Mouse (Mus musculus): ENCODE results near the gene Zkscan17.

- no peak for TF ChIP-seq CTCF (IDR thresholded peaks at IDR 0.05; ENCODE audit: borderline replicate concordance, insufficient read depth, low read depth, low read length)
- no peak for TF ChIP-seq POLR2A (IDR thresholded peaks at IDR 0.05; ENCODE audit: borderline replicate concordance, insufficient read depth, low read length)
Observed at GRCm38 (mm10) chr11:59524150-59524549, 2.4 kb downstream of the Zkscan17 start.

Measured in cerebellum, adult 2 months (tissue).